Mouse (Mus musculus): ENCODE measurements at regions not wholly inside any gene's neighbourhood (a gene's known extent, or its start where the extent isn't known, plus 50 kb on each side); places are given as distances from the start of the nearest gene placed in this dataset.

DNA sequence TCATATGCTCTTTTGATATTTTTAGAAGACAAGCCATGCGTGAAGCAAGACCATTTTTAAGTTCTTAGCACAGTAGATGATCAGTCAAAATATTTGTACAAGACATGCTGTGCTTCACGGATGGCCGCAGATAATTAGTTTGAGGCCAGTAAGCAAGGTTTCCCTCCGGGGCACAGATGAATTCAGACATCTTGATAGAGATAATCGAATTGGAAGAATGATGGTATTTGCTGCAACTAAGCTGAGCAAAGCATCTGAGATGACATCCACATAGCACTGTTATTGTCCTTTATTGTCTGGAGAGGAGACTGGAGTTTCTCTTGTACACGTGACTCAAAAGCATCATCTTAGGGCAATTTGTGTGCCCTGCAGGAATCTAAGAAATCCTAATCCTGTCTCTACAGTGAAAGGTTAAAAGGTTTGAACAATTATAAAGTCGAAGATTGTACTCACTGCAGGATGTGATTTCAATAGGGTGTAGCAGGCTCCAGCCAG is 335.5 kb downstream of the Gja1 start:
- no peak for TF ChIP-seq CTCF (IDR thresholded peaks at IDR 0.05; ENCODE audit: borderline replicate concordance, insufficient read depth, low read length)
- TF ChIP-seq POLR2A (IDR thresholded peaks at IDR 0.05; ENCODE audit: low read depth, low read length): no peak
